Mouse (Mus musculus) thymus, postnatal 0 days (tissue): ENCODE measurements at regions not wholly inside any gene's neighbourhood (a gene's known extent, or its start where the extent isn't known, plus 50 kb on each side); places are given as distances from the start of the nearest gene placed in this dataset.

ENCODE experiments used
- DNase-seq: peaks from one replicate; pipeline ENCODE4 v3.0.0-alpha.2; 2015; ENCODE audit warnings: low spot score

GRCm38 (mm10) chr3:68758609-68759008, 68.2 kb downstream of the Il12a start:
- no peak for DNase-seq

- no peak for DNase-seq
Measured at GRCm38 (mm10) chr3:68759375-68759774, 68.9 kb downstream of the Il12a start.

- no peak for DNase-seq
Measured at GRCm38 (mm10) chr3:68760806-68761205, 70.4 kb downstream of the Il12a start.

GRCm38 (mm10) chr3:68761242-68761625, 70.8 kb downstream of the Il12a start:
- DNase-seq, result no peak

- DNase-seq, result no peak
Measured at GRCm38 (mm10) chr3:68761626-68762331, 71.3 kb downstream of the Il12a start.

- no peak for DNase-seq
Measured at GRCm38 (mm10) chr3:68762988-68763387, 72.5 kb downstream of the Il12a start.

- no peak for DNase-seq
Measured at GRCm38 (mm10) chr3:68764336-68764735, 73.9 kb downstream of the Il12a start.

- no peak for DNase-seq
Measured at GRCm38 (mm10) chr3:68764917-68765598, 74.6 kb downstream of the Il12a start.

- DNase-seq, result no peak
Measured at GRCm38 (mm10) chr3:68771579-68771978, 81.1 kb downstream of the Il12a start.

- DNase-seq, result no peak
Measured at GRCm38 (mm10) chr3:68777801-68778200, 87.4 kb downstream of the Il12a start.

- no peak for DNase-seq
Measured at GRCm38 (mm10) chr3:68778354-68779040, 88.1 kb downstream of the Il12a start.

GRCm38 (mm10) chr3:68780843-68781242, 88.5 kb upstream of the 1110032F04Rik start:
- no peak for DNase-seq

GRCm38 (mm10) chr3:68781466-68781865, 87.9 kb upstream of the 1110032F04Rik start:
- DNase-seq, result no peak

- peak; percentile 22 for DNase-seq
Measured at GRCm38 (mm10) chr3:68782363-68782762, 87.0 kb upstream of the 1110032F04Rik start.

- DNase-seq, result peak; percentile 38
Measured at GRCm38 (mm10) chr3:68783666-68784416, 85.5 kb upstream of the 1110032F04Rik start.

GRCm38 (mm10) chr3:68786771-68787170, 82.6 kb upstream of the 1110032F04Rik start:
- peak; percentile 55 for DNase-seq

GRCm38 (mm10) chr3:68787385-68788175, 81.8 kb upstream of the 1110032F04Rik start:
- peak; percentile 66 for DNase-seq

- peak; percentile 60 for DNase-seq
Measured at GRCm38 (mm10) chr3:68789491-68789890, 79.9 kb upstream of the 1110032F04Rik start.

GRCm38 (mm10) chr3:68790466-68790865, 78.9 kb upstream of the 1110032F04Rik start:
- no peak for DNase-seq

GRCm38 (mm10) chr3:68792883-68793282, 76.5 kb upstream of the 1110032F04Rik start:
- no peak for DNase-seq

- DNase-seq, result no peak
Measured at GRCm38 (mm10) chr3:68793923-68794322, 75.5 kb upstream of the 1110032F04Rik start.
